ENCODE assay signal across 8 mouse cellular contexts in genomic region chr12:4717417-4717816, GRCm38 (mm10). TPM values are rescaled to one million over a fixed set of nuclear protein-coding genes. Genes with fewer than 3 reads are reported as not detected.
DNase-seq lines count a peak whose midpoint lies in the region; ATAC-seq lines count a peak whose summit lies in the region.

No protein-coding gene starts in this region.

- no peak overlapping the region for H3K9ac ChIP-seq in embryonic facial prominence, embryonic 12.5 days

- H3K4me1 ChIP-seq in embryonic facial prominence, embryonic 12.5 days, result no peaks in the 10 kb centered on the region

- DNase-seq in thymus, postnatal 0 days (ENCODE audit: low spot score), result peak; percentile 54
- DNase-seq in thymus, postnatal 10 days (ENCODE audit: low spot score in 2 of 2), result no peak
- peak; percentile 31 for DNase-seq in kidney, postnatal 10 days
- DNase-seq in cerebellum, postnatal 4 days (ENCODE audit: low spot score in 2 of 2), result no peak
- DNase-seq in gastrocnemius, postnatal 14 days, result no peak
- DNase-seq in cerebellum, postnatal 14 days, result no peak

- WGBS in embryonic facial prominence, embryonic 12.5 days, result 10% methylated on average over 7 of the region's 7 CpGs

- no peaks in the 10 kb centered on the region for H3K9me3 ChIP-seq in embryonic facial prominence, embryonic 12.5 days

- intact Hi-C loops in gastrocnemius, postnatal 14 days (cut with DNase I; ENCODE audit: low total_unique reads), result no loop called here

- 0 out of 2 replicates have a peak overlapping the region, but pooled peaks have one; percentile 11 for H3K4me2 ChIP-seq in embryonic facial prominence, embryonic 12.5 days (replicated peaks)

- H3K36me3 ChIP-seq in embryonic facial prominence, embryonic 12.5 days, result 0 out of 2 replicates have a peak, but pooled peaks cover 3% of the 10 kb centered on the region

- H3K27ac ChIP-seq in embryonic facial prominence, embryonic 12.5 days, result no peak overlapping the region

- 0 out of 2 replicates have a peak, but pooled peaks have one; percentile 72 for ATAC-seq in embryonic facial prominence, embryonic 12.5 days (ENCODE audit: insufficient number of reproducible peaks, insufficient read depth, low FRiP score, low TSS enrichment)
- peak; percentile 93 for ATAC-seq in megakaryocyte progenitor cell, adult 5-6 weeks (replicated peaks; ENCODE audit: poor library complexity)

- no peaks in the 10 kb centered on the region for H3K27me3 ChIP-seq in embryonic facial prominence, embryonic 12.5 days

- no peak overlapping the region for H3K4me3 ChIP-seq in embryonic facial prominence, embryonic 12.5 days

RNA-seq across cellular contexts. Expression of gene Fam228a, which starts 20.8 kb away (rescaled TPM):
- polyA plus RNA-seq in thymus, postnatal 0 days (2015; fragmentation: Nextera tagmentation; extraction: Ambion mirVana), result 0.12 and 0.20 TPM in 2 replicates
- polyA plus RNA-seq in embryonic facial prominence, embryonic 12.5 days (2016; fragmentation: Nextera tagmentation; extraction: Ambion mirVana), result 0.47 and 0.80 TPM in 2 replicates
- total RNA-seq in megakaryocyte progenitor cell, adult 5-6 weeks (2015), result 0.05 and 0.30 TPM in 2 replicates
- 1.2 TPM in 1 of 2 replicates, not detected in the other for total RNA-seq in megakaryocyte progenitor cell, adult 5-6 weeks (2017)
- total RNA-seq in gastrocnemius, postnatal 14 days (2021), result under 1 TPM in 1 of 2 experiments, not detected in 1; 0.06 TPM

RNA-seq across cellular contexts. Expression of gene Pfn4, which starts 51.4 kb away (rescaled TPM):
- polyA plus RNA-seq in thymus, postnatal 0 days (2015; fragmentation: Nextera tagmentation; extraction: Ambion mirVana), result 2.0 and 2.2 TPM in 2 replicates
- polyA plus RNA-seq in embryonic facial prominence, embryonic 12.5 days (2016; fragmentation: Nextera tagmentation; extraction: Ambion mirVana), result 4.6 and 5.0 TPM in 2 replicates
- total RNA-seq in megakaryocyte progenitor cell, adult 5-6 weeks (2015), result 0.54 and 2.7 TPM in 2 replicates
- total RNA-seq in megakaryocyte progenitor cell, adult 5-6 weeks (2017), result not detected in 2 replicates
- total RNA-seq in gastrocnemius, postnatal 14 days (2021), result 1 to 10 TPM in 1 of 2 experiments, under 1 TPM in 1; 0.86 to 1.6 TPM

RNA-seq across cellular contexts. Expression of gene Fam228b, which starts 51.6 kb away (rescaled TPM):
- polyA plus RNA-seq in thymus, postnatal 0 days (2015; fragmentation: Nextera tagmentation; extraction: Ambion mirVana), result 2.4 and 3.6 TPM in 2 replicates
- 2.6 and 5.0 TPM in 2 replicates for polyA plus RNA-seq in embryonic facial prominence, embryonic 12.5 days (2016; fragmentation: Nextera tagmentation; extraction: Ambion mirVana)
- total RNA-seq in megakaryocyte progenitor cell, adult 5-6 weeks (2015), result 0.76 and 3.9 TPM in 2 replicates
- 1.2 and 7.4 TPM in 2 replicates for total RNA-seq in megakaryocyte progenitor cell, adult 5-6 weeks (2017)
- 1 to 10 TPM; 3.5 to 3.6 TPM for total RNA-seq in gastrocnemius, postnatal 14 days (2021)

Comparison
In these comparisons a context has a peak if more than half of its experiments do, and no peak if none do; other contexts are left out.
1. DNase-seq: peak in thymus, postnatal 0 days (single experiment) and kidney, postnatal 10 days (single experiment); none in thymus, postnatal 10 days (0 of 2), cerebellum, postnatal 4 days (0 of 2), gastrocnemius, postnatal 14 days (single experiment) and cerebellum, postnatal 14 days (0 of 2).